ENCODE assay signal across 11 mouse cellular contexts in the genomic region with DNA sequence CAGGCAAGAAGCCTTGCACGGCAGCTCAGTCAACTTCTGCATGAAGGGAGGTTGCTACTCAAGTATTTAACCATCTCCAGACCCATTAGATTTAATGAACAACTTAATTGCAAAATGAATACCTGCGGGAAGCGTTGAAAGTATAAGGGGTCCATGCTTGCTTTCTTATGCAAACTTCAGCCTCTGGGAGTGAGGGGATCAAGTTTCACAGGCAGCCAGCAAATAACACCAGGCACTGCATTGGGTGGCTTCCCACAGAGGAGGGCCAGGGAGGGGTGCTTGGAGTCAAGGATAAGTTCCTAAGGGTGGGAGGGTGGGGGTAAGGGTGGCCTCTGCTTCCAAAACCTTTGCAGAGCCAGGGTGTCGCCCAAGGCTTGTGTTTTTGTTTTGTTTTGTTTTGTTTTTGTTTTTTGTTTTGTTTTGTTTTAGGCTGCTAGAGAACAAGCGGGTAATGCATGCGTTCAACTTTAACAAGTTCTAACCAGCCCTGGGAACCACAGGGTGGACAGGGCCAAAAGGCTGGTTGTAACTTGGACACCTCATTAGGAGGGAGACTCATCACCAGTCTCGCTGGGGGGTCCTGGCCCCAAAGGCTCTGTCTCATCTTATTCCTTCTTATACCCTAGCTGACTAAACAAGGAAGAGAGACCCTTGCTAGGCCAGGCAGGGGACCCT. TPM values are rescaled to one million over a fixed set of nuclear protein-coding genes. Genes with fewer than 3 reads are reported as not detected.
DNase-seq lines count a peak whose midpoint lies in the region; ATAC-seq and TF ChIP-seq lines count a peak whose summit lies in the region.
"Had no signal": no experiment of that assay in that cellular context is flagged by ENCODE, and none has a peak within 500 bp of the region (broad histone marks: within the 10 kb centered on the region; RNA-seq: fewer than 3 reads in every experiment).

No protein-coding gene starts in this region.

- WGBS in kidney, embryonic 14.5 days: 12% methylated on average over 7 of the region's 7 CpGs
- 11% methylated on average over 7 of the region's 7 CpGs for WGBS in forebrain, embryonic 13.5 days
- WGBS in midbrain, embryonic 11.5 days: 9% methylated on average over 7 of the region's 7 CpGs
- WGBS in liver, postnatal 0 days (ENCODE audit: insufficient replicate concordance): 59% methylated on average over 7 of the region's 7 CpGs

- H3K36me3 ChIP-seq in kidney, embryonic 14.5 days (ENCODE audit: control insufficient read depth, insufficient read depth, low read length): no peaks in the 10 kb centered on the region
- no peaks in the 10 kb centered on the region for H3K36me3 ChIP-seq in forebrain, embryonic 13.5 days (ENCODE audit: poor library complexity, severe bottlenecking)
- H3K36me3 ChIP-seq in midbrain, embryonic 11.5 days (ENCODE audit: control insufficient read depth, insufficient read depth, low read length): no peaks in the 10 kb centered on the region
- no peaks in the 10 kb centered on the region for H3K36me3 ChIP-seq in liver, postnatal 0 days (replicated peaks; ENCODE audit: insufficient read depth, low read length)

- DNase-seq in kidney, postnatal 25 days: no peak
- peak; percentile 67 for DNase-seq in embryo, embryonic 10.5 days (ENCODE audit: low spot score)
- peak; percentile 84 for DNase-seq in midbrain, embryonic 11.5 days (ENCODE audit: low spot score, missing footprints)
- no peak for DNase-seq in frontal cortex, adult 2 months (ENCODE audit: extremely low spot score in 1 of 2, low spot score in 1 of 2)
- DNase-seq in left cerebral cortex, adult 8-10 months (ENCODE audit: low spot score in 2 of 2): no peak
- no peak for DNase-seq in liver, postnatal 0 days
- DNase-seq: cerebellum, adult 2 months had no signal

- H3K4me1 ChIP-seq in kidney, embryonic 14.5 days (ENCODE audit: control insufficient read depth, insufficient read depth, low read length): peaks cover 51% of the 10 kb centered on the region
- peaks cover 38% of the 10 kb centered on the region for H3K4me1 ChIP-seq in forebrain, embryonic 13.5 days
- H3K4me1 ChIP-seq in midbrain, embryonic 11.5 days (ENCODE audit: control insufficient read depth, insufficient read depth, low read length): peaks cover 28% of the 10 kb centered on the region
- H3K4me1 ChIP-seq in liver, postnatal 0 days (ENCODE audit: insufficient read depth): peaks cover 2% of the 10 kb centered on the region; the same call in 1 of the 2 replicates

- H3K4me3 ChIP-seq in kidney, embryonic 14.5 days (ENCODE audit: low read length): no peak overlapping the region
- no peak overlapping the region for H3K4me3 ChIP-seq in forebrain, embryonic 13.5 days
- H3K4me3 ChIP-seq in midbrain, embryonic 11.5 days (ENCODE audit: low read depth, low read length): no peak overlapping the region
- no peak overlapping the region for H3K4me3 ChIP-seq in liver, postnatal 0 days (ENCODE audit: low read depth, low read length)

- H3K4me2 ChIP-seq in kidney, embryonic 14.5 days (replicated peaks; ENCODE audit: low read depth, low read length): peak overlapping the region; percentile 21
- peak overlapping the region; percentile 11; the same call in 1 of the 2 replicates for H3K4me2 ChIP-seq in forebrain, embryonic 13.5 days
- peak overlapping the region; percentile 25; the same call in 1 of the 2 replicates for H3K4me2 ChIP-seq in midbrain, embryonic 11.5 days
- no peak overlapping the region for H3K4me2 ChIP-seq in liver, postnatal 0 days (ENCODE audit: low read depth, low read length)
- H3K4me2 ChIP-seq: liver, embryonic 11.5 days had no signal

- TF ChIP-seq EP300 in liver, postnatal 0 days (IDR thresholded peaks at IDR 0.05; ENCODE audit: low read depth): no peak

- TF ChIP-seq CTCF in liver, postnatal 0 days (IDR thresholded peaks at IDR 0.05; ENCODE audit: low read depth): no peak

- peak overlapping the region; percentile 42; the same call in 1 of the 2 replicates for H3K9ac ChIP-seq in kidney, embryonic 14.5 days (ENCODE audit: low read depth, low read length)
- peak overlapping the region; percentile 39; the same call in 1 of the 2 replicates for H3K9ac ChIP-seq in forebrain, embryonic 13.5 days
- H3K9ac ChIP-seq in midbrain, embryonic 11.5 days (ENCODE audit: low read length): peak overlapping the region; percentile 49; the same call in 1 of the 2 replicates
- H3K9ac ChIP-seq in liver, postnatal 0 days (replicated peaks): no peak overlapping the region

- H3K9me3 ChIP-seq in kidney, embryonic 14.5 days (ENCODE audit: control insufficient read depth, low read length): no peaks in the 10 kb centered on the region
- H3K9me3 ChIP-seq in forebrain, embryonic 13.5 days (replicated peaks): no peaks in the 10 kb centered on the region
- H3K9me3 ChIP-seq in midbrain, embryonic 11.5 days (ENCODE audit: control insufficient read depth, low read length): no peaks in the 10 kb centered on the region
- no peaks in the 10 kb centered on the region for H3K9me3 ChIP-seq in liver, postnatal 0 days (ENCODE audit: low read length)

- no peaks in the 10 kb centered on the region for H3K27me3 ChIP-seq in kidney, embryonic 14.5 days (ENCODE audit: control insufficient read depth, insufficient read depth, low read length)
- H3K27me3 ChIP-seq in forebrain, embryonic 13.5 days: peaks cover 7% of the 10 kb centered on the region; the same call in 1 of the 2 replicates
- H3K27me3 ChIP-seq in midbrain, embryonic 11.5 days (ENCODE audit: control insufficient read depth, insufficient read depth, low read length): no peaks in the 10 kb centered on the region
- no peaks in the 10 kb centered on the region for H3K27me3 ChIP-seq in liver, postnatal 0 days (ENCODE audit: insufficient read depth, low read length)

- H3K27ac ChIP-seq in kidney, embryonic 14.5 days (ENCODE audit: low read depth, low read length): peak overlapping the region; percentile 77
- H3K27ac ChIP-seq in forebrain, embryonic 13.5 days: peak overlapping the region; percentile 63; the same call in 1 of the 2 replicates
- peak overlapping the region; percentile 42 for H3K27ac ChIP-seq in midbrain, embryonic 11.5 days (ENCODE audit: low read depth, low read length)
- no peak overlapping the region for H3K27ac ChIP-seq in liver, postnatal 0 days (ENCODE audit: low read depth)

- ATAC-seq in kidney, embryonic 14.5 days (ENCODE audit: low FRiP score, low TSS enrichment): peak; percentile 53
- ATAC-seq in forebrain, embryonic 13.5 days: peak; percentile 25; the same call in 1 of the 2 replicates
- ATAC-seq in midbrain, embryonic 11.5 days (ENCODE audit: low FRiP score): peak; percentile 6; the same call in 1 of the 2 replicates
- ATAC-seq in liver, postnatal 0 days: no peak

RNA-seq across cellular contexts. Expression of a gene that starts 20.1 kb away (rescaled TPM):
- polyA plus RNA-seq in kidney, embryonic 14.5 days (2014; fragmentation: Nextera tagmentation; extraction: Ambion mirVana): 0.18 TPM in 1 of 2 replicates, not detected in the other
- 0.18 and 0.20 TPM in 2 replicates for polyA plus RNA-seq in forebrain, embryonic 13.5 days (2015; fragmentation: Nextera tagmentation; extraction: Ambion mirVana)
- polyA plus RNA-seq in midbrain, embryonic 11.5 days (2014; fragmentation: Nextera tagmentation; extraction: Ambion mirVana): 0.15 and 0.39 TPM in 2 replicates
- polyA plus RNA-seq in frontal cortex, adult 2 months (2012; rRNA removed): 0.26 and 0.48 TPM in 2 replicates
- under 1 TPM in 2 of 4 experiments, not detected in 2; 0.17 to 0.32 TPM for total RNA-seq in left cerebral cortex, adult 8-10 months (2022)
- 0.09 TPM in 1 of 2 replicates, not detected in the other for polyA plus RNA-seq in liver, postnatal 0 days (2015; fragmentation: Nextera tagmentation; extraction: Ambion mirVana)
- polyA plus RNA-seq: intestine, embryonic 14.5 days had no signal

RNA-seq across cellular contexts. Expression of a gene that starts 49.5 kb away (rescaled TPM):
- polyA plus RNA-seq in kidney, embryonic 14.5 days (2014; fragmentation: Nextera tagmentation; extraction: Ambion mirVana): 0.04 TPM in 1 of 2 replicates, not detected in the other
- 0.33 and 0.56 TPM in 2 replicates for polyA plus RNA-seq in forebrain, embryonic 13.5 days (2015; fragmentation: Nextera tagmentation; extraction: Ambion mirVana)
- 0.41 and 0.82 TPM in 2 replicates for polyA plus RNA-seq in midbrain, embryonic 11.5 days (2014; fragmentation: Nextera tagmentation; extraction: Ambion mirVana)
- 26.1 and 29.5 TPM in 2 replicates for polyA plus RNA-seq in frontal cortex, adult 2 months (2012; rRNA removed)
- total RNA-seq in left cerebral cortex, adult 8-10 months (2022): 10 to 100 TPM; 74.3 to 92.0 (median 82.8) TPM
- not detected in 2 replicates for polyA plus RNA-seq in liver, postnatal 0 days (2015; fragmentation: Nextera tagmentation; extraction: Ambion mirVana)
- polyA plus RNA-seq: liver, embryonic 11.5 days had no signal

Comparison
In these comparisons a context has a peak if more than half of its experiments do, and no peak if none do; other contexts are left out.
1. DNase-seq: peak in embryo, embryonic 10.5 days (single experiment) and midbrain, embryonic 11.5 days (single experiment); none in kidney, postnatal 25 days (0 of 2), frontal cortex, adult 2 months (0 of 2), left cerebral cortex, adult 8-10 months (0 of 2) and liver, postnatal 0 days (single experiment).
2. RNA of a gene that starts 49.5 kb away (polyA plus RNA-seq): 26.1 to 29.5 TPM in frontal cortex, adult 2 months; 0.41 to 0.82 TPM in midbrain, embryonic 11.5 days, 0.33 to 0.56 TPM in forebrain, embryonic 13.5 days, 0.04 TPM in kidney, embryonic 14.5 days and not detected in liver, postnatal 0 days; every median in the first group is over 10 times any median in the second.